Mouse (Mus musculus) heart, postnatal 0 days (tissue): Measurements from ENCODE around the gene Cald1.

Experiments used
- CTCF ChIP-seq: IDR thresholded peaks from 2 replicates; pipeline ENCODE4 v1.5.1; 2016; ENCODE audit warnings: antibody characterized with exemption, control low read depth, low read depth
- EP300 ChIP-seq: IDR thresholded peaks from 2 replicates; pipeline ENCODE4 v1.6.1; 2016; ENCODE audit warnings: antibody characterized with exemption, low read depth

GRCm38 (mm10) chr6:34721740-34722139 is 123.4 kb downstream of the Cald1 start:
- TF ChIP-seq CTCF (no peak), EP300 (no peak)
